Mouse (Mus musculus) hindbrain, embryonic 12.5 days (tissue): ENCODE measurements at regions not wholly inside any gene's neighbourhood (a gene's known extent, or its start where the extent isn't known, plus 50 kb on each side); places are given as distances from the start of the nearest gene placed in this dataset.
A peak's percentile ranks its signal among the peaks of the same experiment; 100 is the strongest.

Experiments used
- ATAC-seq: fragments of 200-750 bp; cut with Nextera tagmentation; 2 replicates; pipeline ENCODE4 v1.8.0; 2017; ENCODE audit warnings: moderate TSS enrichment; ENCODE audit not compliant: low FRiP score
- H3K27ac ChIP-seq: fragments of 300-500 bp; sonication (generic); 2 replicates; pipeline ENCODE4 v1.5.1; 2016; ENCODE audit warnings: mild to moderate bottlenecking
- H3K27me3 ChIP-seq: fragments of 300-500 bp; sonication (generic); 2 replicates; pipeline ENCODE4 v1.6.1; 2016; ENCODE audit warnings: mild to moderate bottlenecking
- H3K36me3 ChIP-seq: fragments of 300-500 bp; sonication (generic); 2 replicates; pipeline ENCODE4 v1.6.1; 2016; ENCODE audit warnings: mild to moderate bottlenecking
- H3K4me1 ChIP-seq: fragments of 300-500 bp; sonication (generic); 2 replicates; pipeline ENCODE4 v1.6.1; 2016
- H3K4me2 ChIP-seq: fragments of 300-500 bp; sonication (generic); replicated peaks from 2 replicates; pipeline ENCODE4 v1.6.1; 2016; ENCODE audit warnings: mild to moderate bottlenecking
- H3K4me3 ChIP-seq: fragments of 300-500 bp; sonication (generic); 2 replicates; pipeline ENCODE4 v1.5.1; 2016; ENCODE audit warnings: mild to moderate bottlenecking
- H3K9ac ChIP-seq: fragments of 300-500 bp; sonication (generic); 2 replicates; pipeline ENCODE4 v1.6.1; 2016; ENCODE audit warnings: mild to moderate bottlenecking, moderate library complexity
- H3K9me3 ChIP-seq: fragments of 300-500 bp; sonication (generic); replicated peaks from 2 replicates; pipeline ENCODE4 v1.6.1; 2016; ENCODE audit warnings: mild to moderate bottlenecking
- WGBS: fragments of 180-500 bp; shearing (Covaris S2); methylation state at CpG from one replicate; pipeline ENCODE4 v1.1.7; 2016; 5-methylcytosine and 5-hydroxymethylcytosine counted together

- no peak overlapping the region for H3K27ac ChIP-seq
- H3K4me2 ChIP-seq, result no peak overlapping the region
- ATAC-seq, result no peak
- H3K9ac ChIP-seq, result no peak overlapping the region
- H3K36me3 ChIP-seq, result no peaks in the 10 kb centered on the region
- no peaks in the 10 kb centered on the region for H3K9me3 ChIP-seq
- no peaks in the 10 kb centered on the region for H3K27me3 ChIP-seq
- H3K4me3 ChIP-seq, result no peak overlapping the region
- no peaks in the 10 kb centered on the region for H3K4me1 ChIP-seq
Measured at GRCm38 (mm10) chr2:81089121-81089520, 472.1 kb downstream of the Nup35 start.

GRCm38 (mm10) chr2:81105834-81106233, 488.8 kb downstream of the Nup35 start:
- ATAC-seq, result no peak
- H3K27me3 ChIP-seq, result no peaks in the 10 kb centered on the region

GRCm38 (mm10) chr2:81118757-81119156, 501.7 kb downstream of the Nup35 start:
- no peak overlapping the region for H3K27ac ChIP-seq
- no peak overlapping the region for H3K4me3 ChIP-seq
- WGBS, result 92% methylated on average over 2 of the region's 2 CpGs
- no peak overlapping the region for H3K9ac ChIP-seq
- H3K4me1 ChIP-seq, result no peaks in the 10 kb centered on the region
- H3K9me3 ChIP-seq, result no peaks in the 10 kb centered on the region
- ATAC-seq, result no peak
- no peaks in the 10 kb centered on the region for H3K36me3 ChIP-seq
- no peak overlapping the region for H3K4me2 ChIP-seq
- no peaks in the 10 kb centered on the region for H3K27me3 ChIP-seq

More at GRCm38 (mm10) chr2:81105834-81106233, 488.8 kb downstream of the Nup35 start:
- Histone ChIP-seq H3K4me3 (no peak overlapping the region), H3K9me3 (no peaks in the 10 kb centered on the region), H3K36me3 (no peaks in the 10 kb centered on the region), H3K9ac (no peak overlapping the region), H3K4me1 (no peaks in the 10 kb centered on the region), H3K27ac (no peak overlapping the region), H3K4me2 (no peak overlapping the region)
- 63% methylated on average over 3 of the region's 3 CpGs for WGBS

GRCm38 (mm10) chr2:81120460-81121051, 503.5 kb downstream of the Nup35 start:
- Histone ChIP-seq H3K4me3 (no peak overlapping the region), H3K4me1 (no peaks in the 10 kb centered on the region), H3K4me2 (no peak overlapping the region), H3K9ac (no peak overlapping the region), H3K27ac (no peak overlapping the region), H3K36me3 (no peaks in the 10 kb centered on the region), H3K9me3 (no peaks in the 10 kb centered on the region), H3K27me3 (no peaks in the 10 kb centered on the region)
- ATAC-seq, result no peak
- WGBS, result 71% methylated on average over 2 of the region's 2 CpGs

DNA sequence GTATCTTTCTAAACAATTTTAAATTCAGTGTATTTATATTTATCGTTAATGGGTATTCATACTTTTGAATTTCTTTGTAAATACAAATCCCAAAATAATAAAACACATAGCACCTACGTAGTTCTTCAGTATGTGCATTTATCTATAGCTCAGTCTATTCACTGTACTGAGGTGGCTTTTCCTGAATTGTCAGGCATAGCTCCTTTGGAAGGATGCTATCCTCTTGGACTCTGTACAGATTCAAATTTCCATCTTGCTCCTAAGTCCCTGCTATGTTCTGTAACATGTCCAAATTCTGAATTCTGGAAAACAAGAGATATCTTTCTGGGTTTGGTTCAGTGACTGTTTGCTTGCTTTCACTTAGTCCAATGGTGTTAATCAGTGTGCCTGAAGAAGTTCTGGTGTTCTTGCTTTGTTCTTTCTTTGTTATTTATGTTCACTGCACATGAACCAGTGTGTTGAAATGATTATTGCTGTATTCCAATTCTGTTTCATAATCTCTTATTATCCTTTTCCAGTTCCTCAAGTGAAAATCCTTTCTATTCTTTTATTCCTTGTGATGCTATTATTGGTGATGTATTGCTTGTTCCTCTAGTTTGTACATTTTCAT, 519.5 kb downstream of the Nup35 start:
- Histone ChIP-seq H3K4me2 (no peak overlapping the region), H3K27me3 (no peaks in the 10 kb centered on the region), H3K9me3 (no peaks in the 10 kb centered on the region), H3K4me3 (no peak overlapping the region), H3K27ac (no peak overlapping the region), H3K9ac (no peak overlapping the region), H3K4me1 (no peaks in the 10 kb centered on the region), H3K36me3 (no peaks in the 10 kb centered on the region)
- WGBS, result 84% methylated on average over 2 of the region's 2 CpGs
- ATAC-seq, result no peak

DNA sequence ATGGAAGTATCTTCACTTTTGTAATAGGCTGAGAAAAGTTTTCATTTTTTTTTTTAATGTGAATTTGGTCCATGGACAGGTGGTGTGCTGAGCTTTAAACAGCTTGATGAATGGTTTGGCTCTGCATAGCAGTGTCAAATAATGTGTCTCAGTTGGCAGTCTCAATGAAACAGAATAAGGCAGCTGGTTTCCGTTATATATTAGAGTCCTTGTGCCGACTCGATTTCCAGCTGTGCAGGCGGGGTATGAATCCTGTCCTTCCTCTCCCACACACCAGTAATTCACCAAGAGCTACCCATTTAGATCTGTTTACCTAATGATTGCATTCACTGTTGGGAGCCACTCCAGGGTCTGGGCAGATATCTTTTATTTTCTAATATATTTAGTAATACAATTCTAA, 526.6 kb downstream of the Nup35 start:
- 38% methylated on average over 4 of the region's 4 CpGs for WGBS
- no peaks in the 10 kb centered on the region for H3K4me1 ChIP-seq
- no peaks in the 10 kb centered on the region for H3K9me3 ChIP-seq
- H3K9ac ChIP-seq, result no peak overlapping the region
- no peaks in the 10 kb centered on the region for H3K36me3 ChIP-seq
- H3K27ac ChIP-seq, result no peak overlapping the region
- H3K4me2 ChIP-seq, result no peak overlapping the region
- H3K27me3 ChIP-seq, result no peaks in the 10 kb centered on the region
- no peak overlapping the region for H3K4me3 ChIP-seq
- peak; percentile 46; the same call in 1 of the 2 replicates for ATAC-seq

DNA sequence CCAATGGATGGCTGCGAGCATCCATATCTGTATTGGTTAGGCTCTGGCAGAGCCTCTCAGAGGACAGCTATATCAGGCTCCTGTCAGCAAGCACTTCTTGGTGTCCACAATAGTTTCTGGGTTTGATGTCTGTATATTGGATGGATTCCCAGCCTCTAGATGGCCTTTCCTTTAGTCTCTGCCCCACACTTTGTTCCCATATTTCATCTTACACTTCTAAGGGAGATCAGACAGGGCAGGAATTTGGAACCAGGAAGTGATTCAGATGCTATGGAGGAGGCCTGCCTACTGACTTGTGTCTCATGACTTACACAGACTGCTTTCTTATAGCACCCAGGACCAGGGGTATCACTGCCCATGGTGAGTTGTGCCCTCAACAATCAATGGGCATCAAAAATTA, 529.4 kb downstream of the Nup35 start:
- Histone ChIP-seq H3K27me3 (no peaks in the 10 kb centered on the region), H3K4me3 (no peak overlapping the region), H3K9ac (no peak overlapping the region), H3K9me3 (no peaks in the 10 kb centered on the region), H3K4me1 (no peaks in the 10 kb centered on the region), H3K27ac (no peak overlapping the region), H3K36me3 (no peaks in the 10 kb centered on the region), H3K4me2 (no peak overlapping the region)
- 100% methylated on average over 1 of the region's 1 CpGs for WGBS
- ATAC-seq, result no peak

- ATAC-seq, result no peak
- Histone ChIP-seq H3K9me3 (no peaks in the 10 kb centered on the region), H3K27me3 (no peaks in the 10 kb centered on the region), H3K27ac (no peak overlapping the region), H3K4me3 (no peak overlapping the region), H3K4me1 (no peaks in the 10 kb centered on the region), H3K36me3 (no peaks in the 10 kb centered on the region), H3K9ac (no peak overlapping the region), H3K4me2 (no peak overlapping the region)
- WGBS, result 87% methylated on average over 1 of the region's 1 CpGs
Measured at GRCm38 (mm10) chr2:81148112-81148511, 531.1 kb downstream of the Nup35 start.

GRCm38 (mm10) chr2:81182421-81182820, 565.4 kb downstream of the Nup35 start:
- H3K4me1 ChIP-seq, result no peaks in the 10 kb centered on the region
- no peaks in the 10 kb centered on the region for H3K36me3 ChIP-seq
- H3K27me3 ChIP-seq, result no peaks in the 10 kb centered on the region
- H3K27ac ChIP-seq, result no peak overlapping the region
- WGBS, result 90% methylated on average over 2 of the region's 2 CpGs
- no peaks in the 10 kb centered on the region for H3K9me3 ChIP-seq
- no peak overlapping the region for H3K4me2 ChIP-seq
- no peak for ATAC-seq
- no peak overlapping the region for H3K9ac ChIP-seq
- H3K4me3 ChIP-seq, result no peak overlapping the region

GRCm38 (mm10) chr2:81185976-81186375, 568.9 kb downstream of the Nup35 start:
- H3K4me3 ChIP-seq, result no peak overlapping the region
- no peaks in the 10 kb centered on the region for H3K36me3 ChIP-seq
- no peaks in the 10 kb centered on the region for H3K27me3 ChIP-seq
- H3K4me2 ChIP-seq, result no peak overlapping the region
- H3K9me3 ChIP-seq, result no peaks in the 10 kb centered on the region
- no peak overlapping the region for H3K27ac ChIP-seq
- ATAC-seq, result no peak
- H3K9ac ChIP-seq, result no peak overlapping the region
- H3K4me1 ChIP-seq, result no peaks in the 10 kb centered on the region

- Histone ChIP-seq H3K4me3 (no peak overlapping the region), H3K27me3 (no peaks in the 10 kb centered on the region), H3K9ac (no peak overlapping the region), H3K9me3 (no peaks in the 10 kb centered on the region), H3K4me2 (no peak overlapping the region), H3K4me1 (no peaks in the 10 kb centered on the region), H3K27ac (no peak overlapping the region), H3K36me3 (no peaks in the 10 kb centered on the region)
- 83% methylated on average over 1 of the region's 1 CpGs for WGBS
- ATAC-seq, result no peak
Measured at GRCm38 (mm10) chr2:81190831-81191230, 573.8 kb downstream of the Nup35 start.

DNA sequence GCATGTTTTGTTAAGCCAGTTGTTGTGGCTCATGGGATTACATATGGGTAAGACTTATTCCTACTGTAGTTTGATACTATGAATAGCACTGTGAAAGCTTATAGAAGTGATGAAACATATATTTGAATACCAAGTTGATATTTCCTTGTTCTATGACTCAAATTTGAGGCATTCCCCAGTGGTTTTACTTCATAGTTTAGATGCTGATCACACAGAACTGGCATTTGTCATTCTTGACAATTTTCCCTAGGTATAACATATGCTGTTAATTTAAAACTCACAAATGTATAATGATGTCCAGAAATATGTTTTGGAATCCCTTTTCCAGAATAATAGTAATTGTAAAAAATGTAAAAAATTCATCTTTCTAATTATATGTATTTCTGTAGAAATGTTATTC, 583.5 kb downstream of the Nup35 start:
- Histone ChIP-seq H3K27ac (no peak overlapping the region), H3K9ac (no peak overlapping the region), H3K9me3 (no peaks in the 10 kb centered on the region), H3K4me1 (no peaks in the 10 kb centered on the region), H3K27me3 (no peaks in the 10 kb centered on the region), H3K4me2 (no peak overlapping the region), H3K4me3 (no peak overlapping the region), H3K36me3 (no peaks in the 10 kb centered on the region)
- ATAC-seq, result no peak
